Mouse (Mus musculus): Measurements from ENCODE around the gene Snrnp70. TPM values are rescaled to one million over a fixed set of nuclear protein-coding genes. Genes with fewer than 3 reads are reported as not detected.

The Snrnp70 gene
- polyA plus RNA-seq, 1 experiment from 2014 or later: 285 TPM

DNA sequence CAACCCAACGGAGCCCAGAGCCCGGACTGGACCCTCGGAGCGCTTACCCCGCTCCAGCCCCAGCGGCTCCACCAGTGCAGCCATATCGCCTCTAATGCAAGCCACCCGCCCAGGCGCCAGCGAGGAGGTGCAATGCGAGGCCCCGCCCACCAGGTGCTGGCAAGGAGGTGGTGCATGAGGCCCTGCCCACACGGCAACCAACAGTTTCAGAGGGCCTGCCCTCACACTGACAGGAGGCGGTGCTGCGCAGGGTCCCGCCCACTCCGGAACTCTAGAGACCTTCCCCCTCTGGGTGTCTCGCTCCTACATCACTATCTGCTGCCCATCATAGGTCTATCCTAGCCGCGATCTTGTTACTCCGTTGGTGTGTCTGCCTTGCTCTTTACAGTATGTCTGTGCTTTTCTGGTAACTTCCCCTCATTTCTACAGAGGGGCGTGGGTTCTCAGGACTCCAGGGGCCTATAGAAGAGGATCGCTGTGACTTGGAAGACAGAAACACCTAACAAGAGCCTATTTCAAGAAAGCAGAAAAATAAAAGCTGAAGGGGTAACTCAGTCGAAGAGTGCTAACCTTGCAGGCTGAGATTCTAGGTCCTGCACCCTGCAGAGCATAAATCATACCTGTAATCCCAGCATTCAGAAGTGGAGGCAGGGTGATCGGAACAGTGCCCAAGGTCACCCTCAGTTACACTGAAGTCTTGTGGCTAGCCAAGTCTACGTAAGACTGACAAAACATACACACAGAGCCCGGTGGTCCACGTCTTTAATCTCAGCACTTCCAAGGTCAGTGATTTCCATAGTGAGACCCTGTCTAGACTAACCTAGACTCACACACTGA, 24.8 kb downstream of the Snrnp70 start, which contains the start of gene Lin7b:
TSS of gene Lin7b (minus strand) at position 109 of the 837 bp plus-strand sequence.
- Histone ChIP-seq H3K27ac (replicated peaks) (peak within 1 kb of the TSS; percentile 27; the same call in 1 of the 2 replicates), H3K4me3 (peak within 1 kb of the TSS; percentile 63), H3K4me1 (peaks cover 43% of the 10 kb centered on the region), H3K36me3 (replicated peaks) (peaks cover 43% of the 10 kb centered on the region), H3K9me3 (no peaks in the 10 kb centered on the region), H3K27me3 (replicated peaks; ENCODE audit: low read depth, poor library complexity, severe bottlenecking) (peaks cover 42% of the 10 kb centered on the region)
- 10% methylated on average over 28 of the region's 28 CpGs for WGBS
- DNase-seq (ENCODE audit: low spot score): peak; percentile 93

DNA sequence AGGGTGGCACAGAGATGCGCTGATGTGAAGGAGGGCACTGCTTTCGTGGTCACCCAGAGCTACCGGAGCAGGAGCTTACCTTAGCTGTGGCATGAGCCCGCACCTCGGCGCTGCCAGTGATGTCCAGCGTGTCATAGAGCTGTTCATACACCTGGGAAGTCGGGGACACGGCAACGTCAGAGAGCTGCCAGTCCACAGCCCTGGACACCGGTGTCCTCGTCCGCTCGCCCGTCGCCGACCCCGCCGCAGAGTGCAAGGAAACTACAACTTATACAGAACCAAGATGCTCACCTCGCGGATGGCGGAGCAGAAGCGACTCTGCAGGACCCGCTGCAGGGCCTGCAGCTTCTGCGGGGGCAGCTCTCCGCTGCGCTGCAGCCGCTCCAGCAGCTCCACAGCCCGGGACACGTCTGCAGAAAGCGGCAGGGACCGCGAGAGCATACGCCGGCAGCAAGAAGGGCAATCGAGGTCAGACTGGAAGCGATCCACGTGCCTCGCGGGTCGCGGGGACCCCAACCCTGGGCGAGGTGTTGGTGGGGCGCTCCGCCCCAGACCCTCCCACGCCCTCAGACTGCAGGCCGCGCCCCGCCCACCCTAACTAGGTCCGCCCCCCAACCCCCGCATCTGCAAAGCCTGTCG, 25.6 kb downstream of the Snrnp70 start:
- peak; percentile 37 for DNase-seq (ENCODE audit: low spot score)
- Histone ChIP-seq H3K4me3 (peak overlapping the region; percentile 63), H3K27ac (replicated peaks) (peak overlapping the region; percentile 27; the same call in 1 of the 2 replicates), H3K4me1 (peaks cover 46% of the 10 kb centered on the region), H3K27me3 (replicated peaks; ENCODE audit: low read depth, poor library complexity, severe bottlenecking) (peaks cover 50% of the 10 kb centered on the region), H3K9me3 (no peaks in the 10 kb centered on the region), H3K36me3 (replicated peaks) (peaks cover 36% of the 10 kb centered on the region)
- 9% methylated on average over 52 of the region's 52 CpGs for WGBS

DNA sequence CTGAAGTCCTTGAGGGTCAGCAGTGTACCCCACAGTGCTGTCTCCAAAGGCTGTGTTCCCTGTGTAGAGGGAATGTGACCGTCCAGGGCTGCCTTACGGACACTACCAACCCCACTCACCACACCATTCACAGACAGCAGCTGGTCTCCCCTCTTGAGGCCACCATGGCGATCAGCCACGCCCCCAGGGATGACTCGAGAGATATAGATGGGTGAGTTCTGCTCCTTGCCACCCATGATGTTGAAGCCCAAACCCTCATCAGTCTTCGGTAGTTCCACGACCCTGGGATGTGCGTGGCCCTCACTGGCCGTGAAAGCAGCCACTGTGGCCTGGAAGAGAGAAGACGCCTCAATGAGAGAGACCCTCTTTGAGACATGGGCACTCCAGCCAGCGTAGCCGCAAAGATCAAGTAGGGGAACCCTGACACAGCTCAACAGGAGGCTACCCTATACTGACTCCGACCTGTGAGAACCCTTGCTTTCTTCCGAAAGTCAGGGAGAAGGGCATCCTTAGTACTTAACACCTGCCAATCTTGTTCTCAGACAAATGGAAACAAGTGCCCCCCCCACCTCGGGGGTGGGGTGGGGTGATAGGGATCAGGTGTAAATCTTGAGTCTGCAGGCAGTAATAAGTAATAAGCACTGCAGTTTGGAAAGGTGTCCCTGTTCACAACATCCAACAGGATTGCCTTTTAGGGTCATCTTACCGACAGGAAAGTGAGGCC, 26.4 kb downstream of the Snrnp70 start:
- DNase-seq (ENCODE audit: low spot score): no peak
- peaks cover 46% of the 10 kb centered on the region for H3K4me1 ChIP-seq
- H3K36me3 ChIP-seq (replicated peaks): peaks cover 29% of the 10 kb centered on the region
- H3K9me3 ChIP-seq: no peaks in the 10 kb centered on the region
- H3K27ac ChIP-seq (replicated peaks): no peak overlapping the region
- 73% methylated on average over 16 of the region's 16 CpGs for WGBS
- peak overlapping the region; percentile 63 for H3K4me3 ChIP-seq
- H3K27me3 ChIP-seq (replicated peaks; ENCODE audit: low read depth, poor library complexity, severe bottlenecking): peaks cover 57% of the 10 kb centered on the region

DNA sequence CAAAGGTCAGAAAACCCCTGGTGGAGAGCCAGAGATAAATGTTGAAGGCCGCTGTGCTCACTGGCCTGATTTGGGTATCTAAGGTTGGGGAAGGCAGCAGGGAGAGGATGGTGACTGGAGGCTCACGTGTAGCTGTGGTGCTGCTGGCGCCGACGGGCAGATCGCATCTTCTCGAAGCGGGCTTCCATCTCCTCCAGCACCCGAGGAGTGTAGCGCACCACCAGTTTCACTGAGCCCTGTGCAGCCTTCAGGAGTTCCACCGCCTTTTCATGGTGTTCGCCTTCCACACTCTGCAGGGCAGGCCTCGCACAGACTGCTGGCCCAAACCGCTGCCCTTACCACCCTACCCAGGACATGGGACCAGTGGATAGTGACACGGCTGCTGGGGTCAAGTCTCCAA, 27.4 kb downstream of the Snrnp70 start:
- H3K4me3 ChIP-seq: peak overlapping the region; percentile 70
- H3K27ac ChIP-seq (replicated peaks): no peak overlapping the region
- no peak for DNase-seq (ENCODE audit: low spot score)
- 77% methylated on average over 15 of the region's 15 CpGs for WGBS
- H3K9me3 ChIP-seq: no peaks in the 10 kb centered on the region
- H3K4me1 ChIP-seq: peaks cover 46% of the 10 kb centered on the region
- H3K27me3 ChIP-seq (replicated peaks; ENCODE audit: low read depth, poor library complexity, severe bottlenecking): peaks cover 67% of the 10 kb centered on the region
- peaks cover 19% of the 10 kb centered on the region for H3K36me3 ChIP-seq (replicated peaks)

DNA sequence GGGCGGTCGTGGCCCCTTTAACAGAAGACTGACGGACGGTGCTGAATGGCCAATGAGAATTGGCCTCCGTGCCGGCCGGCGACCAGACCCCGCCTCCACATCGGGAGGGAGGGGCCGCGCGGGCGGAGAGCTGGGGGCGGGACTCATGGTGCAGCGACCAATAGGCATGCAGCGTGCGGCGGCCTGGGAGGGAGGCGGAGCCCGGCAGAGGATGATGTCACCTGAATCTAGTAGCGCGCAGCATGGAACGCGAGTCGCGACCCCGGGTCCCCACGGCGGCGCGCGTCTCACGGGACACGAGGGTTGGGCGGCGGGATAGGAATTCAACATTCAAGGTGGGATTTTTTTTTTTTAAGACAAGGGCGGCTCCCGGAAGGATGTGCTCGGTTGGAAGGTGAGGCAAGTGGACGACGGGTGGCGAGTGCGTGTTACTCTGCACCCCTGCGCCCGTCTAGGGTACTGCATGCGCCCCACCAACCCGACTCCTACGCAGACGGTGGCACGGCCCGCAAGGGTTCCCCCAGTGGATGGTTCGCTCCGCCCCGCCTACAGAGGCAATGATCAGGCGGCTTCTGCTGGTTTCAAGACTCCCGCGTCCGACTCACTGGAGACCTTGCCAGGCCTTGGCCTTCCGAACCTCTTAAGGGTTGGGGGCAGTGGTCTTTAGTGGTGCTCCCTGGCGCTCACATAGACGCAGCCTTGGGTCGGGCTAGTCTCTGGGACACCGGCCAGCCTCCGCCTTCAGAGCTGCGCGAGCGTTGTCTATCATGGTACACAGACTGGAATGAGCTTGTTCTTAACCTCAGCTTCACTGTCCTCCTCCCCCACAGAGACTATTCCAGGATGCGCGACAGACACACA, 28.3 kb downstream of the Snrnp70 start:
- H3K36me3 ChIP-seq (replicated peaks): peaks cover 9% of the 10 kb centered on the region
- peak; percentile 99 for DNase-seq (ENCODE audit: low spot score)
- H3K27ac ChIP-seq (replicated peaks): peak overlapping the region; percentile 81
- H3K4me3 ChIP-seq: peak overlapping the region; percentile 70
- H3K27me3 ChIP-seq (replicated peaks; ENCODE audit: low read depth, poor library complexity, severe bottlenecking): peaks cover 77% of the 10 kb centered on the region
- H3K9me3 ChIP-seq: no peaks in the 10 kb centered on the region
- WGBS: under 1% methylated on average over 70 of the region's 70 CpGs
- peaks cover 53% of the 10 kb centered on the region for H3K4me1 ChIP-seq

DNA sequence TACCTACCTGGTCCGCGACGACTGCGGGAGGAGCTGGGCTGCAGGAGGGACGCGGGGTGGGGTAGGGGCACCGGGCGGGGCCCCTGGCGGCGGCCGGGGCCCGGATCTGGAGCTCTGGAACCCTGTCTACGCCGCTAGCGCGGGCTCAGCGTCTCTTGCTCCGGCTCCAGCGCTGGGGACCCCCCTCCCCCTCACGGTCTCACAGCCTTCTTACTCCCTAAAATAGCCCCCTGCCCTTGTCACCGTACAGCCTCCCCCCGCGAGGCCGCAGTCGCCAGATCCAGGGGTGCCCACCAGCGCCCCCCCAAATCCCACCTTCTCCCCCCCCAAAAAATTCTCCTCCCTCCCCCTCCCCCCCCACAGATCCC, 28.9 kb downstream of the Snrnp70 start, which contains the start of gene Ppfia3:
TSS of gene Ppfia3 (minus strand) at position 368 of the 368 bp plus-strand sequence.
- H3K4me3 ChIP-seq: peak within 1 kb of the TSS; percentile 70
- H3K9me3 ChIP-seq: no peaks in the 10 kb centered on the region
- H3K27ac ChIP-seq (replicated peaks): peak within 1 kb of the TSS; percentile 81
- DNase-seq (ENCODE audit: low spot score): no peak
- H3K27me3 ChIP-seq (replicated peaks; ENCODE audit: low read depth, poor library complexity, severe bottlenecking): peaks cover 83% of the 10 kb centered on the region
- peaks cover 58% of the 10 kb centered on the region for H3K4me1 ChIP-seq
- H3K36me3 ChIP-seq (replicated peaks): peaks cover 3% of the 10 kb centered on the region
- under 1% methylated on average over 26 of the region's 26 CpGs for WGBS

DNA sequence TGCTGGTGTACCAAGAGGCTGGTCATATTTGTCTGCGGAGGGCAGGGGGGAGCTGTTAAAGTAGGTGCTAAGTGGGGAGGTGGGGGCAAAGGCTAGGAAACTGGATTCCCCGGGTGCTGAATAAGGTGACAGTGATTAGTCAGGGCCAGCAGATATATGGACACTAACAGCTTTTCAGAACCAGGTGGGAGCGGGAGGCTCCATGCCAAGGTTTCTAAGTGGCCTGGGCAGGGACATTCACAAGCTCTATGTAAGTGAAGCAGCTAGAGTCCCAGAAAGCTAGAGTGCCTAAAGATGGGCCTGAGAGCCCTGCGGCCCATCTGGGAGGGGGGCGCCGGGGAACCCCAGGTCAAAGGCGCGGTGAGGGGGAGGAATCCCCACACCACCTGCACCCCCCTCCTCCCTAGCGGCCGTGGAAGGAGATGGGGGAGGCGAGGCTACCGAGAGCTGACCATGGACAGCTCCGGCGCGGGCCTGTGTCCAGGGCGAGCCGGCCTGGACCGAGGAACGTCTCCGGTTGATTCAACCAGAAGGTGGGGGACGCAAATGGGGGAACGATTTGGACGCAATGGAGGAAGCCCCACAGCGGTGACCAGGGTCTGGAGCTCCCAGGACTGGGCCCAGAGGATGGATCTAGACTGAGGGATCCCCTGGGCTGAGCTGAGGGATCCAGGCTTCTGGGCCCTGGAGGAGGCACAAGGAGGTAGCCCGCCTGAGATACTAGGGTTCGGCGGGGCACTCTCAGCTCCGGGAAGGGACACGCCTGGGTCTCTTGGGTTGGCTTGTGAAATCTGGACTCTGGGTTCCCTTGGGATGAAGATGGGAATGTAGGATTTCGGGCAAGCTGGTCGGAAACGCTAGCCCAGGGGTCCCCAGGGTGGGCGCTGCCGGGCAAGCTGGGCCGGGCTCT, 29.5 kb downstream of the Snrnp70 start:
- Histone ChIP-seq H3K36me3 (replicated peaks) (no peaks in the 10 kb centered on the region), H3K27me3 (replicated peaks; ENCODE audit: low read depth, poor library complexity, severe bottlenecking) (peaks cover 89% of the 10 kb centered on the region), H3K9me3 (no peaks in the 10 kb centered on the region), H3K4me1 (peaks cover 56% of the 10 kb centered on the region), H3K27ac (replicated peaks) (peak overlapping the region; percentile 81), H3K4me3 (peak overlapping the region; percentile 70)
- DNase-seq (ENCODE audit: low spot score): peak; percentile 72
- 3% methylated on average over 35 of the region's 35 CpGs for WGBS

DNA sequence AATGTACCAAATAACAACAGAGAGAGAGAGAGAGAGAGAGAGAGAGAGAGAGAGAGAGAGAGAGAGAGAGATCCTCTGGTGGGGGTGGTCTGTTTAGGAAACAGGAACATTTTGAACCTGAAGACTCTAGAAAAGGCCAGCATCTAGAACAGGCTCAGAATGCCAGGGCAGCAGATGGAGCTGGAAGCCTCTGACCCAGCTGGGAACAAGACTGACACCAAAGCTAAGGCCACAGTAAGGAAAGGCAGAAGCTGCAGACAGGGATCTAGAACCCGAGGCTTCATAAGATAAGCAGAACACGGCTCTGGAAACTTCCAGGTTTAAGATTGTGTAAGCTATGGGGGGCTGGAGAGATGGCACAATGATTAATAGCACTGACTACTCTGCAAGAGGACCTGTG, 31.6 kb downstream of the Snrnp70 start:
- H3K27me3 ChIP-seq (replicated peaks; ENCODE audit: low read depth, poor library complexity, severe bottlenecking): peaks cover 86% of the 10 kb centered on the region
- H3K9me3 ChIP-seq: no peaks in the 10 kb centered on the region
- H3K27ac ChIP-seq (replicated peaks): no peak overlapping the region
- peaks cover 41% of the 10 kb centered on the region for H3K4me1 ChIP-seq
- H3K36me3 ChIP-seq (replicated peaks): no peaks in the 10 kb centered on the region
- 84% methylated on average over 2 of the region's 2 CpGs for WGBS
- DNase-seq (ENCODE audit: low spot score): no peak
- H3K4me3 ChIP-seq: no peak overlapping the region

DNA sequence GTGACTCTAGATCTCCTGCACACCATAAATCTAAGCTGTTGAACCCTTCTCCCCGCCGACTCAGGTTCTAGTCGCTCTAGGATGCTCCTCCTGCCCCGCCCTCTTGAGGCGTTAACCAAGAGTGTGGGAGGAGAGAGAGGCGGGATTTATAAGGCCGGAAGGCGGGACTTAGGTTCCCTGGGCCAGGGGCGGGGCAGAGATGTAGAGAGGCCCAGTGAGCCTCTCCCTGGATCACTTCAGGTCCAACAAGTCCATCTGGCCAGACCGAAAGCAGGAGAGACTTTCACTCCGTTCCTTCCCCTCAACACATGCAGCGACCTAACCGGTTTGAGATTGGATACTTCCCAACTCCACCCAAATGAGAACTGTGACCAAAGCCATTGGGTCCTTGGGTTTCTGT, 32.7 kb downstream of the Snrnp70 start:
- H3K27me3 ChIP-seq (replicated peaks; ENCODE audit: low read depth, poor library complexity, severe bottlenecking): peaks cover 76% of the 10 kb centered on the region
- no peaks in the 10 kb centered on the region for H3K36me3 ChIP-seq (replicated peaks)
- 4% methylated on average over 13 of the region's 13 CpGs for whole genome bisulfite sequencing
- peaks cover 36% of the 10 kb centered on the region for H3K4me1 ChIP-seq
- no peak overlapping the region for H3K27ac ChIP-seq (replicated peaks)
- H3K4me3 ChIP-seq: peak overlapping the region; percentile 64
- DNase-seq (ENCODE audit: low spot score): peak; percentile 60
- no peaks in the 10 kb centered on the region for H3K9me3 ChIP-seq

DNA sequence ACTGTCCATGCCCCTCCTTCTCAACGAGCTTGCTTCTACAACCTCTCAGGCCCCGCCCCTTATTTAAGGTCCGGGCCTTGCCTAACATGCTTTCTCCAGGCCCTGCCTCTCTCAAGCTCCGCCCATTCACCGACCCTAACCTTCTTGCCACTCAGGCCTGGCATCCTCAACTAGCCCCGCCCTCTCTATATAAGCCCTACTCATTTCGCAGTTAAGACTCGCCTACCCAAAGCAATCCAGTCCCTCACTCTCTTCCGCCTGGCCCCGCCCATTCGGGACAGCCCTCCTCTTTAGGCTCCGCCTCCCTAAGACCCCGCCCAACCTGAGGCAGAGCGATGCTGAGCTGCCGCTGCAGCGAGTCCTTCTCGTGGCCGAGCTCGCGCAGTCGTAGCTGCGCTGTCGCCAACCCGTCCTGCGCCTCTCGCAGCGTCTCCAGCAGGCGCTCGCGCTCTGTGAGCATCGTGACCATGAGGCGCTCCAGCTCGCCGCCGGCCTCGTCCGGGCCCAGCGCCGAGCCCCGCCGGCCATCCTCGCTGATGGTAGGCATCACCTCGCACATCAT, 34.2 kb downstream of the Snrnp70 start:
- Histone ChIP-seq H3K4me3 (peak overlapping the region; percentile 64), H3K27ac (replicated peaks) (peak overlapping the region; percentile 66), H3K36me3 (replicated peaks) (no peaks in the 10 kb centered on the region), H3K9me3 (no peaks in the 10 kb centered on the region), H3K27me3 (replicated peaks; ENCODE audit: low read depth, poor library complexity, severe bottlenecking) (peaks cover 74% of the 10 kb centered on the region), H3K4me1 (peaks cover 27% of the 10 kb centered on the region)
- peak; percentile 90 for DNase-seq (ENCODE audit: low spot score)
- under 1% methylated on average over 43 of the region's 43 CpGs for WGBS

Measured in embryonic facial prominence, embryonic 10.5 days (tissue).